Mouse (Mus musculus) urinary bladder, postnatal 4 days (tissue): Measurements from ENCODE around the gene Tmprss4.
A peak's percentile ranks its signal among the peaks of the same experiment; 100 is the strongest.

Source experiments
- DNase-seq, 2 experiments: peaks; one replicate each; pipeline ENCODE4 v3.0.0; 2021 to 2022; ENCODE audit warnings: low spot score in 2 of 2

The Tmprss4 gene

DNA sequence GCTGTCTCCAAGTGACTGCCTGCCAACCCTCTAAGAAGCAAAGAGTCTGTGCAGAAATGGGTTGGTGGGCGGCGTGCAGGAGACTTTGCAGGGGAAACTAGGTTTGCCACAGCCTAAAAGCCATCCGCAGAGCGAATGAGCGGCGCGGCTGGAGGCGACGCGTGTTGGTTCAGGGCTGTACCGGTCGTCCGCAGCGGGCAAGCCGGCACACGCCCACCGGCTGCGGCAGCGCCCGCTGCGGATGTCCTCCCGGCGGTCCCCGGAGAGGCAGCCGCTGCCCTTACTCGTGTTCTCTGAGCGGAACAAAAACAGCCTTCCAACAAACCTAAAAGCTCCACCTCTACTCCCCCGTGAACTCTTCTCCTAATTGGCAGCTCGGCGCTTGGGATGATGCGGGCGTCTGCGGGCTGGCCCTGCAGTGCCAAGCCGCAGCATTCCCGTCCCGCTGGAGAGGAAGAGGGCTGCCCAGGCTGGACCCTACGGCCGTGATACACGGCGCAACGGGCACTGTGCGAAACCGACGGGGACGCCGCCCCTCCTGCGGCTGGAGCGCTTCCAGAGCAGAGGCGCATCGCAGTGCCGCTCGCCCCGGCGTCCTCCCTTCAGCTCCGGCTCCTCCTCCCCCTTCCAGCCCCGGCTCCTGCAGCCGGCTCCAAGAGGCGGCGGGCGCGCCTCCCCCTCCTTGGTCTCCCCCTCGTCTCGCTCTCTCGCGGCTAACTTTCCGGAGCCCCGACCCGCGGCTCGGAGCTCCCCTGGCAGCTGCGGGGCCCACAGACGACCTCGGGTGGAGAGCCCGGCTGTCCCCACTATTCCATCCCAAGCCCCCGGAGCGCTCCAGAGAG is 65.5 kb downstream of the Tmprss4 start, which contains the start of gene Scn4b:
Gene Scn4b, plus strand, starts transcription at position 205 of the 842 bp plus-strand sequence.
- no peak for DNase-seq

DNA sequence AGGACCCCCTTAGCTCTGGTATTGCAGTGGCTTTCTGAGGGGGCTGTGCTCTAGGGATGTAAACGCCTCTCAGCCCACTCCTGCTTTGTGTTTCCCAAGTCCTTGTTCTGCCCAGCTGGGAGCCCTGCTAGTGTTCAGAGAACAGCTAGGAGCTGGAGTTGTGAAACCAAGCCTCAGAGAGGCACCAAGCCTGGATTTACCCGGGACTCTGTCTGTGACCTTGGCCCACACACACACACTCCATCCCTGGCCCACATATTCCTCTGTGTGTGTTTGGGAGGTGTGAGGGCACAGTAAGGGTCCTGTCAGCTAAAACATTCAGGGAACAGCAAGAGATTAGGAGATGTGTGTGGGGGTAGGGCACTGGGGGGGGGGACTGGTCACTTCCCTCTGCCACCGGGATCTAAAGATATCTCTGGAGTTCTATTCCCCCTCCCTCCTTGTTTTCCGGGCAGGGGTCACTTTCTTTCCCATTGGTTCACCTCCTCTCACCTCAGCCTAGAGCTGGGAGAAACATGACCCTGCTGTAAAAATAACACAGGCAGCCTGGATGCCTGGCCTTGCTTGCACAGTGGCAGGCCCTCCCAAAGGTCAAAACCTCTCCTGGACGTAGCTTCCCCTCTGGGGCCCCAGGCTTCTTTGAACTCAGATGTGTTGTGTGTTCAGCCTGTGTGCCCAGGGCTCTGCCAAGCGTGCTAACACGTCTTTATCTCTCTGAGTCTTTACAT is 67.3 kb downstream of the Tmprss4 start:
- DNase-seq, result no peak

DNA sequence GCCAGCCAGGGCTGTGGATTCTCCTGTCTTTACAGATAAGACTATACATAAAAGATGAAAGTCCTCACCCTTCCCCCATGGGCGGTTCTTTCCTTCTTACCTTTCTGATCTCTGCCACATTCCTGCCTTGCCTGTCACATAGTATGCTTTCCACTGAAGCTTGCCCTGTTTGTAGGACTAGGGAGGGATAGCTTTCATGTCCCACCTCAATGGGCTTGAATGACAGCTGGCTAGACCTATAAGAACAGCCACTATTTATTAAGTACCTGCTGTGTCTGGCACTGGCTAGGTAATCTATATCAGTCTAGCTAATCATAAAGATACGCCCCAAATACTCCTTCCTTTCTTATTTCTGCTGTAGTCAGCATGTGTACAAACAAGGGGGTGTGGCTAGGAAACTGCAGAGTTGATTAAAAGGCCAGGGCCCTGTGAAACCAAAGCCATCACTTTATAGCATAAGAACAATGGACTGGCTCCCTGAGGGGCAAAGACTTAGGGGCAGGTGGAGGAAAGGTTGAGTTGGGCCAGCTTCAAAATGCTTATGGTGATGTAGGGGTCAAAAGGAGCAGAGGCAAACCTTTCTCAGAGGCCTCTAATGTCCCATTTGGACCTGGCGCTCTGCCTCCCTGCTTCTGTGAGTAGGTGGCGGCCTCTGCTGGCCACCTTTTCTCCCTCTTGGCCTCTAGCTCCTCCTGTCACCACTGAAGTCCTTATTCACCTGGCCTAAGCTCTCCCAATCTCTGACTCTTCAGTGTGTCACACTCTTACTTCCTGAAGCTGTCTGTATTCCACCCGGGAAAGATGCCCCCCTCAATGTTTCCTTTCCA is 70.2 kb downstream of the Tmprss4 start:
- DNase-seq, result peak in 1 of 2 experiments; percentile 38

DNA sequence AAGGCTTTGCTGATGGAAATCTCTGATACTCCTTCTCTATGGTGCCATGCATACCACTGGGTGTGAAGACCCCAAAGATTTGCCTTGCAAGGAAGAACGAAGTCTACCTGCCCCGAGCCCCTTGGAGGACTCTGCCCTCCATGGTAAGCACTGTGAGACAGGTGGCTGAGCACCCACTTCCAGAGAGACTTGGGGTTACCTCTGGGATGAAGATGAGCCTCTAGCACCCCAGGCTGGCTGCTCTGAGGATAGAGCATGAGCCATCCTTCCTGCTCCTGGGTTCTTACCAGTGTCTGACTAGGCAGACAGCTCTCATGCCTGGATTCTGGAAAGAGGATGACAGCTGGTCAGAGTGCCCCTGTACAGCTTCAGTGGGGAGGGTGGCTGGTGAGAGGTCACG is 73.8 kb downstream of the Tmprss4 start:
- no peak for DNase-seq

DNA sequence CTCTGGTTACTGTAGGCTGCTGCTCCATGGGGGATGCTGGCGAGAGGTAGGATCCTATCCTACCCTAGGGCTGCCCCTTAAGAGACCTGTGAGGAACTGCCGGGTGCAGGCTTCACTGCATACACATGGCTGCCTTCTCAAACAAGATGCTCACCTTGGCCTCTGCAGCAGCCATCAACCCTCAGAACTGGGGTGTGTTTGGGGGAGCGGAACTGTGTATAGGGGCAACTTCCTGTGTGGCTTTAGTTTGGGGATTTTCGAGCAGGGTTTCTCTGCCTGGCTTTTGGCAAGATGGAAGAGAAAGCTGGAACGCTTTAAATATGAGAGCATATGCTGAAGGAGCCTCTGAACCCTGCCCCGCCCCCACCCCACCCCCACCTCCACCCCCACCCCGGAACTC is 77.0 kb downstream of the Tmprss4 start:
- DNase-seq, result no peak

GRCm38 (mm10) chr9:45125211-45125610 is 78.7 kb downstream of the Tmprss4 start:
- no peak for DNase-seq
